Comparison of ENCODE assay signal across 8 mouse cellular contexts in genomic region chr2:58476956-58477715, GRCm38 (mm10). TPM values are rescaled to one million over a fixed set of nuclear protein-coding genes. Genes with fewer than 3 reads are reported as not detected.
DNase-seq lines count a peak whose midpoint lies in the region; ATAC-seq lines count a peak whose summit lies in the region.

No protein-coding gene starts in this region.

- H3K4me1 ChIP-seq in hindbrain, embryonic 16.5 days (ENCODE audit: control insufficient read depth, insufficient read depth, low read depth, low read length): no peaks in the 10 kb centered on the region

- no peaks in the 10 kb centered on the region for H3K27me3 ChIP-seq in hindbrain, embryonic 16.5 days (replicated peaks; ENCODE audit: control insufficient read depth, insufficient read depth, low read length)

- no peak overlapping the region for H3K27ac ChIP-seq in hindbrain, embryonic 16.5 days (ENCODE audit: low read depth, low read length)

- no peak overlapping the region for H3K4me3 ChIP-seq in hindbrain, embryonic 16.5 days (ENCODE audit: low read length)

- WGBS in hindbrain, embryonic 16.5 days: 67% methylated on average over 12 of the region's 12 CpGs

- H3K36me3 ChIP-seq in hindbrain, embryonic 16.5 days (ENCODE audit: control insufficient read depth, insufficient read depth, low read length): peaks cover 3% of the 10 kb centered on the region; the same call in 1 of the 2 replicates

- peak; percentile 82 to 95 for DNase-seq in heart, adult 18-20 months
- DNase-seq in heart, postnatal 25 days (ENCODE audit: low spot score): no peak
- peak; percentile 93 for DNase-seq in cerebellum, adult 9-10 months
- DNase-seq in frontal cortex, adult 2 months (ENCODE audit: extremely low spot score in 1 of 2, low spot score in 1 of 2): peak; percentile 67 to 96
- DNase-seq in layer of hippocampus, postnatal 36 days: peak; percentile 70 to 77
- peak; percentile 78 for DNase-seq in mesoderm, embryonic 11.5 days (ENCODE audit: low read depth, low spot score)
- DNase-seq in spleen, postnatal 10 days (ENCODE audit: low spot score in 2 of 2): peak; percentile 12 to 63

- H3K4me2 ChIP-seq in hindbrain, embryonic 16.5 days (ENCODE audit: low read length): no peak overlapping the region

- ATAC-seq in hindbrain, embryonic 16.5 days: peak; percentile 74; the same call in 1 of the 2 replicates

- intact Hi-C loops in heart, postnatal 25 days (cut with DNase I): loop anchor here (1.0 to 10.0 kb wide), 5 partner anchors 40 to 282 kb away; partner anchors contain the start of gene Cytip

- H3K9ac ChIP-seq in hindbrain, embryonic 16.5 days (ENCODE audit: low read depth, low read length): no peak overlapping the region

- H3K9me3 ChIP-seq in hindbrain, embryonic 16.5 days (ENCODE audit: control insufficient read depth, low read length): no peaks in the 10 kb centered on the region

RNA-seq across cellular contexts. Expression of gene Gm17409, which starts 7.2 kb away (rescaled TPM):
- total RNA-seq in heart, adult 18-20 months (2021): not detected
- total RNA-seq in heart, postnatal 25 days (2021): not detected
- not detected in 2 replicates for polyA plus RNA-seq in frontal cortex, adult 2 months (2012; rRNA removed)
- polyA plus RNA-seq in hindbrain, embryonic 16.5 days (2015; fragmentation: Nextera tagmentation; extraction: Ambion mirVana): 0.16 TPM in 1 of 2 replicates, not detected in the other
- total RNA-seq in layer of hippocampus, postnatal 36 days (2021): not detected
